Mouse (Mus musculus): ENCODE measurements at regions not wholly inside any gene's neighbourhood (a gene's known extent, or its start where the extent isn't known, plus 50 kb on each side); places are given as distances from the start of the nearest gene placed in this dataset.

DNA sequence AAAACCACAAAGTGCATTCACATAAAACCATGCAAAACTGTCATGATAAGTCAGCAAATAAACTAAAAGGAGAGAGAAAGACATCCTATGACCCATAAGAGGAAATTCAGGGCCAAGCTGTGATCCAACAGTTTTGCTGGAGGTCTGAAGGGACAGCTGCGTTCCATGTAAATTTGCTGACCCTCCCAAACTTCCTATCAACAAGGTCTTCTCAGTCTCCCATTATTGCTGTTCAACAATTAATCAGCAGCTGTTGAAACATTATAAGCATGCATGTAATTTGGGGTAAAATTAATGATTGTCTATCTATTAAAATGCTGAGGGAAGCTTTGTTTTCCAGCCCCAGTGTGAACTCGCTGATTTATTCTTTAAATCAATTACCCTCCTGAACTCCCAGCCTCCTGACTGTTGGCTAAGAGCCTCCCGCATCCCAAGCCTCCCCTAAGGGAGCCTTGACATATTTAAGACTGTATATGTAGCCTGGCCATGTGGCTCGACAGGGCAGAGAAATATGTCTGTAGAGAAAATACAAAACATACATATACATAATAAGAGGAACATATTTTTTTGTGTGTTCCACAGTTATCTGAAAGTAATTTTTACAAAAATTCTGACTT is 478.3 kb downstream of the Efnb2 start:
- no peak overlapping the region for H3K27ac ChIP-seq (ENCODE audit: low read depth, low read length)
- no peak overlapping the region for H3K9ac ChIP-seq (ENCODE audit: low read length)
- H3K4me3 ChIP-seq (ENCODE audit: low read depth, low read length): no peak overlapping the region
- no peaks in the 10 kb centered on the region for H3K27me3 ChIP-seq (replicated peaks; ENCODE audit: control insufficient read depth, insufficient read depth, low read length)
- WGBS: 64% methylated on average over 4 of the region's 4 CpGs
- DNase-seq (ENCODE audit: low spot score): no peak
- no peak overlapping the region for H3K4me2 ChIP-seq (ENCODE audit: low read length)
- no peaks in the 10 kb centered on the region for H3K4me1 ChIP-seq (ENCODE audit: control insufficient read depth, insufficient read depth, low read length)
- H3K9me3 ChIP-seq (replicated peaks; ENCODE audit: control insufficient read depth, low read length): no peaks in the 10 kb centered on the region
- H3K36me3 ChIP-seq (ENCODE audit: control insufficient read depth, insufficient read depth, low read length): no peaks in the 10 kb centered on the region
- no peak for ATAC-seq

GRCm38 (mm10) chr8:8182108-8182507 is 478.9 kb downstream of the Efnb2 start:
- 89% methylated on average over 2 of the region's 2 CpGs for WGBS
- Histone ChIP-seq H3K27ac (ENCODE audit: low read depth, low read length) (no peak overlapping the region), H3K9ac (ENCODE audit: low read length) (no peak overlapping the region), H3K9me3 (replicated peaks; ENCODE audit: control insufficient read depth, low read length) (no peaks in the 10 kb centered on the region), H3K4me2 (ENCODE audit: low read length) (no peak overlapping the region), H3K4me1 (ENCODE audit: control insufficient read depth, insufficient read depth, low read length) (no peaks in the 10 kb centered on the region), H3K36me3 (ENCODE audit: control insufficient read depth, insufficient read depth, low read length) (no peaks in the 10 kb centered on the region), H3K4me3 (ENCODE audit: low read depth, low read length) (no peak overlapping the region), H3K27me3 (replicated peaks; ENCODE audit: control insufficient read depth, insufficient read depth, low read length) (no peaks in the 10 kb centered on the region)
- DNase-seq (ENCODE audit: low spot score): no peak
- no peak for ATAC-seq

DNA sequence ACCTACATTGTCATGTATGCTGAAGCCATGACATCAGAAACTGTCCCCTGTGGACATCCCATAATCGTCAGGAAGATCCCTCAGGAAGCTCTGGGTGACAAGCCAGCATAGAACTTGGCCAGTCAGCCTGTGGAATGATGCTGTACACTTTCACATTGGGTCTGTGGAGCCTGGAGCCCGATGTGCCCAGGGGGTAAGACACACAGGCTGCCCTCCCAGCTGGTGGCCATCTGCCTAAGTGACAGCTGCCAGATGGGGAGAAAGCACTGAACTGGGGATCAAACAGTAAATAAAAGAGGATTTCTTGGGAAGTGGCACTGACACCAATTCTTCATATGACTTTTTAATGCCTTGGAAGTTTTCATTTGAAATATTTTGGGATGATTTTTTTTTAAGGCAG is 486.8 kb downstream of the Efnb2 start:
- DNase-seq (ENCODE audit: low spot score): peak; percentile 46
- Histone ChIP-seq H3K36me3 (ENCODE audit: control insufficient read depth, insufficient read depth, low read length) (no peaks in the 10 kb centered on the region), H3K27ac (ENCODE audit: low read depth, low read length) (no peak overlapping the region), H3K9me3 (replicated peaks; ENCODE audit: control insufficient read depth, low read length) (no peaks in the 10 kb centered on the region), H3K9ac (ENCODE audit: low read length) (no peak overlapping the region), H3K4me3 (ENCODE audit: low read depth, low read length) (no peak overlapping the region), H3K4me1 (ENCODE audit: control insufficient read depth, insufficient read depth, low read length) (no peaks in the 10 kb centered on the region), H3K4me2 (ENCODE audit: low read length) (no peak overlapping the region), H3K27me3 (replicated peaks; ENCODE audit: control insufficient read depth, insufficient read depth, low read length) (no peaks in the 10 kb centered on the region)
- peak; percentile 46; the same call in 1 of the 2 replicates for ATAC-seq
- 60% methylated on average over 2 of the region's 2 CpGs for WGBS

- no peak for ATAC-seq
- Histone ChIP-seq H3K4me3 (ENCODE audit: low read depth, low read length) (no peak overlapping the region), H3K27ac (ENCODE audit: low read depth, low read length) (no peak overlapping the region), H3K36me3 (ENCODE audit: control insufficient read depth, insufficient read depth, low read length) (no peaks in the 10 kb centered on the region), H3K4me1 (ENCODE audit: control insufficient read depth, insufficient read depth, low read length) (no peaks in the 10 kb centered on the region), H3K27me3 (replicated peaks; ENCODE audit: control insufficient read depth, insufficient read depth, low read length) (no peaks in the 10 kb centered on the region), H3K4me2 (ENCODE audit: low read length) (no peak overlapping the region), H3K9me3 (replicated peaks; ENCODE audit: control insufficient read depth, low read length) (no peaks in the 10 kb centered on the region), H3K9ac (ENCODE audit: low read length) (no peak overlapping the region)
- 91% methylated on average over 6 of the region's 6 CpGs for WGBS
- DNase-seq (ENCODE audit: low spot score): no peak
Measured at GRCm38 (mm10) chr8:8168674-8169073, 492.4 kb downstream of the Efnb2 start.

DNA sequence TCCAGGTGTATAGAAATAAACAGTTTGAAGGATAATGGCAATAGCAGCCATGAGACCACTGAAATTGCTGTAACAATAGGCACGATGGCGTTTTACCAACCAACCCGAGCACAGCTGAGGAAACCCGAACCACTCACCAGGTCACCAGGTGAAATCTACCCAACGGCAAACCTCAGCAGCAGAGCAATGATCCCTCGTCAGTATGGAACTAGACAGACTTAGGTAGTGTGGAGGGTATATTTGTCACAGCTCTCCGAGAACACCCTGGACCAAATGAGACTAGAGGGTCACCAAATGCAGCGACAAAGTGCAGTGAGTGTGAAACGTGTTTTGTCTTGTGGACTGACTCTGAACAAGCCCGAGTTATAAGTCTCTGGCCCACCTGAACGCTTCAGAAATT is 492.8 kb downstream of the Efnb2 start:
- H3K4me2 ChIP-seq (ENCODE audit: low read length): no peak overlapping the region
- no peaks in the 10 kb centered on the region for H3K4me1 ChIP-seq (ENCODE audit: control insufficient read depth, insufficient read depth, low read length)
- DNase-seq (ENCODE audit: low spot score) (no peak), ATAC-seq (no peak)
- H3K4me3 ChIP-seq (ENCODE audit: low read depth, low read length): no peak overlapping the region
- H3K27me3 ChIP-seq (replicated peaks; ENCODE audit: control insufficient read depth, insufficient read depth, low read length): no peaks in the 10 kb centered on the region
- WGBS: 89% methylated on average over 11 of the region's 11 CpGs
- H3K9me3 ChIP-seq (replicated peaks; ENCODE audit: control insufficient read depth, low read length): no peaks in the 10 kb centered on the region
- H3K9ac ChIP-seq (ENCODE audit: low read length): no peak overlapping the region
- no peaks in the 10 kb centered on the region for H3K36me3 ChIP-seq (ENCODE audit: control insufficient read depth, insufficient read depth, low read length)
- H3K27ac ChIP-seq (ENCODE audit: low read depth, low read length): no peak overlapping the region

DNA sequence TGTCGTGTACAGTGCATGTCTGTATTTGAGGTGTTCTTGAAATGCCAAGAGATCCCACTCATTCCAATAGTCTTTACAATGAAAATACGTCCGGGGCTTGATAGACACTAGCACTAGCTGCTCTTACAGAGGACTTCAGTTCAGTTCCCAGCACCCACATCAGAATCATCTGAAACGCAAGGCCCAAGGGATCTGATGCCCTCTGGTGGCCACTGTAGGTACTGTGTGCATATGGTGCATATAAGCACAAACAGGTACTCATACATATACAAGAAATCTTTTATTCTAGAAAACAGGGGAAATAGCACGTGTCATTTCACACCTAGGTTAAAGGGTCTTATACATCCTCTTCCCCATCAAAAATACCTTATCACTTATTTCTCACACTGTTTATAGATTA is 513.5 kb downstream of the Efnb2 start:
- no peak for ATAC-seq
- Histone ChIP-seq H3K27ac (ENCODE audit: low read depth, low read length) (no peak overlapping the region), H3K9ac (ENCODE audit: low read length) (no peak overlapping the region), H3K4me3 (ENCODE audit: low read depth, low read length) (no peak overlapping the region), H3K4me2 (ENCODE audit: low read length) (no peak overlapping the region), H3K4me1 (ENCODE audit: control insufficient read depth, insufficient read depth, low read length) (no peaks in the 10 kb centered on the region), H3K27me3 (replicated peaks; ENCODE audit: control insufficient read depth, insufficient read depth, low read length) (no peaks in the 10 kb centered on the region), H3K9me3 (replicated peaks; ENCODE audit: control insufficient read depth, low read length) (no peaks in the 10 kb centered on the region), H3K36me3 (ENCODE audit: control insufficient read depth, insufficient read depth, low read length) (no peaks in the 10 kb centered on the region)
- 96% methylated on average over 5 of the region's 5 CpGs for WGBS
- no peak for DNase-seq (ENCODE audit: low spot score)

- Histone ChIP-seq H3K4me2 (ENCODE audit: low read length) (no peak overlapping the region), H3K4me1 (ENCODE audit: control insufficient read depth, insufficient read depth, low read length) (no peaks in the 10 kb centered on the region), H3K36me3 (ENCODE audit: control insufficient read depth, insufficient read depth, low read length) (no peaks in the 10 kb centered on the region), H3K9me3 (replicated peaks; ENCODE audit: control insufficient read depth, low read length) (no peaks in the 10 kb centered on the region), H3K27ac (ENCODE audit: low read depth, low read length) (0 out of 2 replicates have a peak overlapping the region, but pooled peaks have one; percentile 14), H3K9ac (ENCODE audit: low read length) (no peak overlapping the region), H3K27me3 (replicated peaks; ENCODE audit: control insufficient read depth, insufficient read depth, low read length) (no peaks in the 10 kb centered on the region), H3K4me3 (ENCODE audit: low read depth, low read length) (no peak overlapping the region)
- ATAC-seq (no peak), DNase-seq (ENCODE audit: low spot score) (no peak)
- 61% methylated on average over 6 of the region's 6 CpGs for WGBS
Measured at GRCm38 (mm10) chr8:8142933-8143495, 518.0 kb downstream of the Efnb2 start.

DNA sequence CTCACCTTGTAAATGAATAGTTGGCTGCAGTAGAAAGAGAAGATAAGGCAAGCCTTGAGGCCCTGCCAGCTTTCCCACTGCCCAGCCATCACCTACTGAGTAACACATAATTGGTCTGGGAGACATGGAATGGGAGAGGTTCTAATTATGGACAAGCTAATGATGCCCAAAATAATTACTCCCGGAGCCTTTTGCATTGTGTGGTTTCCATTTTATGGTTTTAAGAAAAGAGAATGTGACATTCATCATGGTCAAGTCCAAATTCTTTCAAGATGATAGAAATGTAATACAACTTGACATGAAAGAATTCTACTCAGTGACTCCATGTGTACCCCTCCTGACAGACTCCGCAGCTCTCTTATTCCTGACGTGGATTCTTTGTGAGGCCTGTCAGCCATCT is 518.6 kb downstream of the Efnb2 start:
- Histone ChIP-seq H3K4me2 (ENCODE audit: low read length) (no peak overlapping the region), H3K4me1 (ENCODE audit: control insufficient read depth, insufficient read depth, low read length) (no peaks in the 10 kb centered on the region), H3K9ac (ENCODE audit: low read length) (no peak overlapping the region), H3K27ac (ENCODE audit: low read depth, low read length) (no peak overlapping the region), H3K36me3 (ENCODE audit: control insufficient read depth, insufficient read depth, low read length) (no peaks in the 10 kb centered on the region), H3K4me3 (ENCODE audit: low read depth, low read length) (no peak overlapping the region), H3K9me3 (replicated peaks; ENCODE audit: control insufficient read depth, low read length) (no peaks in the 10 kb centered on the region), H3K27me3 (replicated peaks; ENCODE audit: control insufficient read depth, insufficient read depth, low read length) (no peaks in the 10 kb centered on the region)
- WGBS: 36% methylated on average over 3 of the region's 3 CpGs
- ATAC-seq (no peak), DNase-seq (ENCODE audit: low spot score) (no peak)

DNA sequence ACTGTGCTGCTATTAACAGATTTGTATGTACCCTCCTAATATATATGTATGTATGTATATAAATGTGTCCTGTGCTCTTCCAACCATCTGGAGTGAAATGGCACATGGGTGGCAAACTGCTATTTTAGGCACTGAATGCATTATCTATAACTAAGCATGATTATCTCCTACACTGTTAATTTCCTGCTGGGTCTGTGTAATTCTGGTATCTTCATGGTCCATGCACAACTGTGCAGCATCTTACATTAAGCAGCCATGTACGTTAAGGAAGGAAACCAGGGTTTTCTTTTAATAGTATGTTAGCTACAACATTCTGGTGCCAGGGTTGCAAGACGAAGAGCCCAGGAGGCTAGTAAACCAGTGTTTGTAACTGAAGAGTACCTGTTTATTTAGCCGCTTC is 521.3 kb downstream of the Efnb2 start:
- H3K27me3 ChIP-seq (replicated peaks; ENCODE audit: control insufficient read depth, insufficient read depth, low read length): no peaks in the 10 kb centered on the region
- ATAC-seq (no peak), DNase-seq (ENCODE audit: low spot score) (peak; percentile 31)
- no peak overlapping the region for H3K9ac ChIP-seq (ENCODE audit: low read length)
- H3K4me1 ChIP-seq (ENCODE audit: control insufficient read depth, insufficient read depth, low read length): no peaks in the 10 kb centered on the region
- no peak overlapping the region for H3K4me2 ChIP-seq (ENCODE audit: low read length)
- no peaks in the 10 kb centered on the region for H3K9me3 ChIP-seq (replicated peaks; ENCODE audit: control insufficient read depth, low read length)
- WGBS: 82% methylated on average over 3 of the region's 3 CpGs
- H3K4me3 ChIP-seq (ENCODE audit: low read depth, low read length): no peak overlapping the region
- no peak overlapping the region; the same call in 1 of the 2 replicates for H3K27ac ChIP-seq (ENCODE audit: low read depth, low read length)
- no peaks in the 10 kb centered on the region for H3K36me3 ChIP-seq (ENCODE audit: control insufficient read depth, insufficient read depth, low read length)

Data from forebrain, embryonic 14.5 days (tissue).